Mouse (Mus musculus) erythroblast, embryonic 14.5 days (primary cell): ENCODE results near the gene Itpr3. TPM values are rescaled to one million over a fixed set of nuclear protein-coding genes. Genes with fewer than 3 reads are reported as not detected.

Experiments used
- H3K27me3 ChIP-seq: 2 replicates; pipeline ENCODE4 v1.6.1; 2012; ENCODE audit warnings: inconsistent platforms; ENCODE audit not compliant: control insufficient read depth
- H3K36me3 ChIP-seq: 2 replicates; pipeline ENCODE4 v1.6.1; 2012; ENCODE audit warnings: mild to moderate bottlenecking, inconsistent platforms; ENCODE audit not compliant: control insufficient read depth
- H3K4me1 ChIP-seq: 2 replicates; pipeline ENCODE4 v1.6.1; 2012; ENCODE audit warnings: inconsistent platforms; ENCODE audit not compliant: control insufficient read depth
- H3K4me3 ChIP-seq: replicated peaks from 2 replicates; pipeline ENCODE3; 2012; ENCODE audit warnings: moderate library complexity, mild to moderate bottlenecking, inconsistent platforms
- H3K9me3 ChIP-seq: 2 replicates; pipeline ENCODE4 v1.6.1; 2012; ENCODE audit warnings: low read length, inconsistent platforms, mixed read lengths; ENCODE audit not compliant: control insufficient read depth
- GATA1 ChIP-seq: IDR thresholded peaks from 2 replicates; pipeline ENCODE4 v1.6.1; 2012; ENCODE audit warnings: low read length, inconsistent platforms, mixed read lengths
- TAL1 ChIP-seq: IDR thresholded peaks from 3 replicates; pipeline ENCODE4 v1.6.1; 2012; ENCODE audit warnings: low read length, inconsistent platforms, mixed read lengths
- polyA plus RNA-seq: library from polyadenylated mRNA; stranded (reverse); fragments of >175 nt; gene quantifications from 2 replicates; pipeline ENCODE4 v1.2.3, GENCODE M21; 2012

Gene Itpr3
- polyA plus RNA-seq, 1 experiment = 0.02 TPM

DNA sequence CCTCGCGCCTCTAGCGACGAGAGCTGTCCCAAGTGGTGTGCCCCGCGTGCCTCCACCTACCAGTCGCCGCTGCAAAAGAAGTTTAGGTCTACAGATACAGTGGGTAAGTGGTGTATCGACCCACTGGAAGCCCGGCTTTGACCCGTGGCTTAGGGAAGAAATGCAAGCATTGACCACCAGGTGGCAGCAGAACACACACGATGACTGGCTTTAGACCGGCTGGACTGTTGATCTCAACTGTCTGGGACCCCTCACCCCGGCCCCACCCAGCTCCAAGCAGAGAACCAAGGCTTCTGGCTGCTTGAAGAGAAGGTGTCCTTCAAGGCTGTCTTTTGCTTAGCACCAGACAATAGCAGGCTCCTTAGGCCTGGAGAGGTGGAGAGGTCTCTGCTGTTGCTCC is 24.2 kb upstream of the Itpr3 start:
- H3K27me3 ChIP-seq = no peaks in the 10 kb centered on the region
- no peak overlapping the region for H3K4me3 ChIP-seq
- no peaks in the 10 kb centered on the region for H3K36me3 ChIP-seq
- no peaks in the 10 kb centered on the region; the same call in 1 of the 2 replicates for H3K9me3 ChIP-seq
- TF ChIP-seq TAL1 (no peak), GATA1 (no peak)
- peaks cover 21% of the 10 kb centered on the region for H3K4me1 ChIP-seq

DNA sequence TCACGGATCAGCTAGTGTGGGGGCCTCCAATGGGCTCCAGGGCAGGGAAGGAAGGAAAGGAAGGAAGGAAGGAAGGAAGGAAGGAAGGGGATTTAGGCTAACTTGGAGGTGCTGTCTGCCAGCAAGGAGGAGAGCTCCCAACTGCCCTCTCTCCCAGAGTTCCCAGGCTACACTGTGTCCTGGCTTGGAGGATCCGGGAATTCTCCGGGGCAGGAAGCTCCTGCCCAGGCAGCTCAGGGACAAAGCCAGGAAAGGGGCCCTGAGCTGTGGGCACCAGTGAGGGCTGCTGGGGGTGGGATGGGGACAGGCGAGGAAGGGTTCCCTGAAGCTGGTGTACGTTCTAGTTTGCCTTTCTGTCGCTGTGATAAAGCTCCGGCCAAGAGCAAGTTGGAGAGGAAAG is 20.6 kb upstream of the Itpr3 start:
- Histone ChIP-seq H3K27me3 (no peaks in the 10 kb centered on the region), H3K4me1 (peaks cover 8% of the 10 kb centered on the region), H3K36me3 (no peaks in the 10 kb centered on the region), H3K9me3 (no peaks in the 10 kb centered on the region), H3K4me3 (no peak overlapping the region)
- no peak for TF ChIP-seq TAL1
- TF ChIP-seq GATA1 = no peak

DNA sequence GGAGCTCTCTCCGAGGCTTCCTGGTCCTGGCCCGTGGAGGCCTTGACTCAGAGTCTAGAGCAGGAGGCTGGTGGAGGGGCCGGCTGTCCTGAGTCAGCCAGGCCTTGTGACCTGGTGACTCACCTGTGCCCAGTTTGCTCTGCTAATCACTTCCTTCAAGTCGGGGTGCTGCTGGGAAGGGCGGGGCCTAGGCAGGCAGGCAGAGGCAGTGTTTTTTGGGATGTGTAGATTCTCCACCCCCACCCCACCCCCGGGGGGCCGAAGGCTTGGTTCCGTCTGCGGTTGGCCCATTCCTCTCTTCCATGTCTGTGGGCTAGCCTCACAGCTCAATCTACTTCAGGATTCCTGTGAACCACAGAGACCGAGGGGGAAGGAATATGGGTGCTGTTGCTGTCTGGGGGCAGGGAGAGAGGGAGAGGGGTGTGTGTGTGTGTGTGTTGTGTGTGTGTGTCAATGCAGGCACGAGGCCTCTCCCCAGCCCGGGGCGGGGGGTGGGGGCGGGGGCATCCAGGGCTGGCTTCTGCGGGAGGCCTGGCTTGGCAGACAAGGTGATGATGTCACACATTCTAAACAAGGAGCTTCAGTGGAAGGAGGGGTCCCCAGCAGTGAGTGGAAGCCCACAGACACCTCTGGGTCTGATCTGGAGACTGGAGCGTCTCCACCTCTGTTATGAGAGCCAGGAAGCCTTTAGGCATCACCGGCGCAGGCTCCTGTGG is 18.6 kb upstream of the Itpr3 start:
- H3K36me3 ChIP-seq = no peaks in the 10 kb centered on the region
- peaks cover 5% of the 10 kb centered on the region; the same call in 1 of the 2 replicates for H3K4me1 ChIP-seq
- H3K27me3 ChIP-seq = no peaks in the 10 kb centered on the region
- H3K9me3 ChIP-seq = no peaks in the 10 kb centered on the region
- no peak for TF ChIP-seq TAL1
- no peak for TF ChIP-seq GATA1
- no peak overlapping the region for H3K4me3 ChIP-seq

DNA sequence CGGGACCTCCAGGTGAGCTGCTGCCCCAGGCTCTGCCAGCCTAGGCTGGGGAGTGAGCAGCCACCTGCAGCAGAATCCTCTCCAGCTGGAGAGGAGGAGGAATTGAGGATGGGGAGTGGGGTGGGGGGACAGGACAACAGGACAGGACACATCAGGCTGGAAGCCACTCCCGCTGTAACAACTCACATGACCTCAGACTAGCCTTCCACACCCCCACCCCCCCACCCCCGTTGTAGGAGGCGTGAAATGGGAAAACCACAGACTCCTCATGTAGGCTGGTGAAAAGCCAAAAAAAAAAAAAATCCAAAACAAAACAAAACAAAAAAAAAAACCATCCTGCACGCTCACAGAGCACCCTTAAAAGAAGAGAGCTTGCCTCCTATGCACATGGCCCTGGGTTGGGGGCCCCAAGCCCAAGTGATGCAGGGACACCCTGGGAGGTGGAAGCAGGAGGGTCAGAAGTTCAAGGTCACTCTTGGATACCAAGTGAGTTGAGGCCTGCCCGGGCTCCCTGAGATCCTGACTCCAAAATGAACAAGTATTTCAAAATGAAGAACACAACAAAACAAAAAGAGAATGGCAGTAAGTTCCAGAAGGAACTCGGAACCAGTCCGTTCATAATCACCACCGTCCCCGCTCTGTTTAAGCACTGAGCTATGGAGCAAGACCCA is 17.5 kb upstream of the Itpr3 start:
- Histone ChIP-seq H3K4me3 (no peak overlapping the region), H3K9me3 (no peaks in the 10 kb centered on the region), H3K36me3 (no peaks in the 10 kb centered on the region), H3K27me3 (no peaks in the 10 kb centered on the region), H3K4me1 (peaks cover 5% of the 10 kb centered on the region; the same call in 1 of the 2 replicates)
- TF ChIP-seq TAL1 (no peak), GATA1 (no peak)

DNA sequence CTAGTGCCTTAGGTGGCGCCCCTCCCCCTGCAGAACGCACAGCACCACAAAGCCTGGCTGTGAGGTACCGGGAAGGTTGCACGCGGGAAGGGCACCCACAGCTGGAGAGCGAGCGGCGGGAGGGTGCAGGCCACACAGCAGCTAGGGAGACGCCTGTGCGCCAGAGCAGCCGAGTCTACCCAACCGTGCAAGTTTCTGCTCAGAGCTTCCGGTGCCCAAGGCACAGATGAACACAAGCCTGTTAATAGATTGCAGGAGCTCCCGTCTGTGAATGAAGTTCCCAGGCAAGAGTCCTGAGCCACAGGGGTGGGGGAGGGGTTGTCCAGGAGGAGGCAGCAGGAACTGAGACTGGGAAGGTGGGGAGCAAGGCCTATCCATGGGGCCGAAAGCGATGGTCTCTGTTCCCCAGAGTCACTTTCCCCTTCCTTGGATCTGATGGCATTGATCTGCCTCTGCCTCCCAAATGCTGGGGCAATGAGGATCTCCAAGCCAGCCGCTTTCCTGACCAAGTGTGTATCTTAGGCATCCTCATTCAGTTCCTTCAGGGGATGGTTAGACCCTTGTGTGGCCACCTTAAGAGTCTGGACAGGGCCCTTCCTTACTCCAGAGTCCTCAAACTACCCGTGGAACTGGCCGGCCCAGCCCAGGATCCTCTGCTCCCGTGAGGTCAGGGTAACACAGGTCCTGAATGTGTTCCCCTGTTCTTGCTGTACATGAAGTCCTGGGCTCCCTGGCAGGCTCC is 16.6 kb upstream of the Itpr3 start:
- no peaks in the 10 kb centered on the region for H3K9me3 ChIP-seq
- H3K4me3 ChIP-seq = no peak overlapping the region
- H3K27me3 ChIP-seq = no peaks in the 10 kb centered on the region
- H3K4me1 ChIP-seq = peaks cover 2% of the 10 kb centered on the region; the same call in 1 of the 2 replicates
- no peaks in the 10 kb centered on the region for H3K36me3 ChIP-seq
- TF ChIP-seq GATA1 = no peak
- TF ChIP-seq TAL1 = no peak

DNA sequence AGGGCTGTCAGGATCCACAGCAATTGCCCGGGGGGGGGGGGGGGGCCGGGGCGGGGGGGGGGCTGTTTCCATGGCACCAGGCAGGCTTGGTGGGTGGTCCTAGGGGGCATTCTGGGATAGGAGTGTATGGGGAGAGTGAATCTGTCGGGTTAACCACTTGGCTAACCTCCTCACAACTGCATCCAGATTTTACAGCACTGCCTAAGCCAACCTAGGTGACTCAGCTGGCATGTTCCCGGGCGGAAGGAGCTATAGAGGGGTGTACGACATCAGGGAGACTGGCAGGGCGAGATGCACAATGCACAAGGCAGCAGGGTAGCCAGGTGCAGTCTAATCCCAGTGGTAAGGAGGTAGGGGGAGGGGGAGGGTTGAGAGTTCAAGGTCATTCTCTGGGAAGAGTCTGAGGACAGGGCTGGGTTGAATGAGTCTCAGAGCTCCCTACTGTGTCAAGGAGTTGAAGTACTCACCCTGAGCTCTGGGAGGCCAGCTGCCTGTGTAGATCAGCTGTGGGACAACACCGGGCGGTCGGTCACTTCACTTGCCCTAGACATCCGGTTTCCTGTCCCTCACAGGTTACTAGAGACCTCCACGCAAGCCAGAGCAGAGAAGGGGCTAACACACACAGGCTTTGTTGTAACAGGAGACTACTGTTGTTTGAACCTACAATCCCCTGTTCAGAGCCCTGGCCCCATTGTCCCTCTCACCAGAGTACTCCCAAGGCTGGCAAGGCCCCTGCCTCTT is 15.9 kb upstream of the Itpr3 start:
- TF ChIP-seq GATA1 = no peak
- TF ChIP-seq TAL1 = no peak
- Histone ChIP-seq H3K4me1 (no peaks in the 10 kb centered on the region; the same call in 1 of the 2 replicates), H3K4me3 (no peak overlapping the region), H3K36me3 (no peaks in the 10 kb centered on the region), H3K27me3 (no peaks in the 10 kb centered on the region), H3K9me3 (no peaks in the 10 kb centered on the region)

DNA sequence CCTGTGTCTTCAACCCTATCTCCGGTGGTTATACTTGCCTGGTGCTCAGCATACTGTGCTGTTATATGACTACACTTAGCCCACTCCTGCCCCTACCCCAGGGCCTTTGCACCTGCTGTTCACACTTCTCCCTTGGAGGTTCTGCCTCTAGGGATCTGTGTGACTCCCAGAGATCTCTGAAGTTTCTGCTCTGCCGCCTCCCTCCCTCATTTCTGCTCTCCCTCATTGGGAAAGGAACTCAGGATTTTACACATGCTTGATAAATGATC is 15.4 kb upstream of the Itpr3 start:
- H3K27me3 ChIP-seq = no peaks in the 10 kb centered on the region
- no peaks in the 10 kb centered on the region; the same call in 1 of the 2 replicates for H3K4me1 ChIP-seq
- H3K9me3 ChIP-seq = no peaks in the 10 kb centered on the region
- H3K36me3 ChIP-seq = no peaks in the 10 kb centered on the region
- no peak overlapping the region for H3K4me3 ChIP-seq
- TF ChIP-seq TAL1 (no peak), GATA1 (no peak)

DNA sequence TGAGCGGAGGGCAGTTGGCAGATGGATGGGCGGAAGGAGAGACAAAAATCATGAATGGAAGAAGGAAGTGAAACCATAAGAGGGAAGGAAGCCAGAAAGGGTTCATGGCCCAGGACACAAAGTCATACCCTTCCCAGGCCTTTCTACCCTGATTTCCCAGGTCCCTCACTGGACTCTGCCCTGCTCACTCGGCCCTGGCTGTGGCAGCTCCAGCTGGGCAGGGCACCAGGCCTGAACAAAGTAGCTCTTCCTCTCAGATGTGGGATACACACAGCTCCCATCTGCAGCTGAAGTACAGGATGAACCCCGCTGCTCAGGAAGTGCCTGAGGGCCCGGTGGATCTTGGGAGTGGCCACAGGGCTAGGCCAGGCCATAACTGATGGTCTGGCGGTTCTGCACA is 14.3 kb upstream of the Itpr3 start:
- no peaks in the 10 kb centered on the region; the same call in 1 of the 2 replicates for H3K4me1 ChIP-seq
- H3K27me3 ChIP-seq = no peaks in the 10 kb centered on the region
- TF ChIP-seq GATA1 = no peak
- no peak for TF ChIP-seq TAL1
- H3K36me3 ChIP-seq = no peaks in the 10 kb centered on the region
- H3K9me3 ChIP-seq = no peaks in the 10 kb centered on the region
- H3K4me3 ChIP-seq = no peak overlapping the region

DNA sequence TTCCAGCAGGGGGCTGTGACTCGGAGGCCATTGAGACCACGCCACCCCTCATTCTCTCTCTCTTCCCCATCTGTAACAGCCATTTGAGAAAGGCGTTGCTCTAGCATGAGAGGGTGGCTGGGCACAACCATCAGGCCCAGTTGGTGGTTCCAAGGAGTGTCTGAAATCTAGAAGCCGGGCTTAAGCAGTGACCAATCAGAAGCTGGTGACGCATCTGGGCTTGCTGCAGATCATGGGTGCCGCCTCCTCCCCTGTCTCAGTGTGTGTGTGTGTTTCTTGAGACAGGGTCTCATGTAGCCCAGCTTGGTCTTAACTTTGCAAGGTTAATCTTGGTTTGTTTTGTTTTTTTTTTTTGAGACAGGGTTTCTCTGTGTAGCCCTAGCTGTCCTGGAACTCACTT is 11.9 kb upstream of the Itpr3 start:
- TF ChIP-seq TAL1 (no peak), GATA1 (no peak)
- H3K27me3 ChIP-seq = no peaks in the 10 kb centered on the region
- H3K9me3 ChIP-seq = no peaks in the 10 kb centered on the region
- no peak overlapping the region for H3K4me3 ChIP-seq
- H3K36me3 ChIP-seq = no peaks in the 10 kb centered on the region
- H3K4me1 ChIP-seq = no peaks in the 10 kb centered on the region; the same call in 1 of the 2 replicates
